Mouse (Mus musculus) kidney, embryonic 15.5 days (tissue): ENCODE results near the gene Cox6b1. TPM values are rescaled to one million over a fixed set of nuclear protein-coding genes. Genes with fewer than 3 reads are reported as not detected.
A peak's percentile ranks its signal among the peaks of the same experiment; 100 is the strongest.

Experiments
- ATAC-seq: fragments of 200-750 bp; cut with Nextera tagmentation; replicated peaks from 2 replicates; pipeline ENCODE4 v1.8.0; 2017; ENCODE audit warnings: moderate TSS enrichment; ENCODE audit not compliant: low FRiP score
- H3K27ac ChIP-seq: fragments of 300-500 bp; sonication (generic); 2 replicates; pipeline ENCODE4 v1.5.1; 2015; ENCODE audit warnings: mild to moderate bottlenecking, inconsistent platforms
- H3K27me3 ChIP-seq: fragments of 300-500 bp; sonication (generic); 2 replicates; pipeline ENCODE4 v1.6.1; 2015; ENCODE audit warnings: inconsistent platforms
- H3K36me3 ChIP-seq: fragments of 300-500 bp; sonication (generic); 2 replicates; pipeline ENCODE4 v1.6.1; 2015; ENCODE audit warnings: inconsistent platforms
- H3K4me1 ChIP-seq: fragments of 300-500 bp; sonication (generic); 2 replicates; pipeline ENCODE4 v1.6.1; 2015; ENCODE audit warnings: inconsistent platforms
- H3K4me2 ChIP-seq: fragments of 300-500 bp; sonication (generic); 2 replicates; pipeline ENCODE4 v1.6.1; 2015; ENCODE audit warnings: moderate library complexity, mild to moderate bottlenecking, inconsistent platforms
- H3K4me3 ChIP-seq: fragments of 300-500 bp; sonication (generic); replicated peaks from 2 replicates; pipeline ENCODE4 v1.5.1; 2015; ENCODE audit warnings: mild to moderate bottlenecking, inconsistent platforms
- H3K9ac ChIP-seq: fragments of 300-500 bp; sonication (generic); 2 replicates; pipeline ENCODE4 v1.6.1; 2015; ENCODE audit warnings: mild to moderate bottlenecking, inconsistent platforms
- H3K9me3 ChIP-seq: fragments of 300-500 bp; sonication (generic); replicated peaks from 2 replicates; pipeline ENCODE4 v1.6.1; 2016; ENCODE audit warnings: inconsistent platforms
- WGBS: fragments of 180-500 bp; shearing (Covaris S2); methylation state at CpG from one replicate; pipeline ENCODE4 v1.1.7; 2015; ENCODE audit warnings: mixed read lengths; 5-methylcytosine and 5-hydroxymethylcytosine counted together
- polyA plus RNA-seq: library from polyadenylated mRNA; unstranded; fragments of >200 nt; fragmentation: Nextera tagmentation; extraction: Ambion mirVana; gene quantifications from 2 replicates; pipeline ENCODE4 v1.2.1, GENCODE M21; 2015

Gene Cox6b1
- 1,049 and 1,131 TPM in 2 replicates for polyA plus RNA-seq

DNA sequence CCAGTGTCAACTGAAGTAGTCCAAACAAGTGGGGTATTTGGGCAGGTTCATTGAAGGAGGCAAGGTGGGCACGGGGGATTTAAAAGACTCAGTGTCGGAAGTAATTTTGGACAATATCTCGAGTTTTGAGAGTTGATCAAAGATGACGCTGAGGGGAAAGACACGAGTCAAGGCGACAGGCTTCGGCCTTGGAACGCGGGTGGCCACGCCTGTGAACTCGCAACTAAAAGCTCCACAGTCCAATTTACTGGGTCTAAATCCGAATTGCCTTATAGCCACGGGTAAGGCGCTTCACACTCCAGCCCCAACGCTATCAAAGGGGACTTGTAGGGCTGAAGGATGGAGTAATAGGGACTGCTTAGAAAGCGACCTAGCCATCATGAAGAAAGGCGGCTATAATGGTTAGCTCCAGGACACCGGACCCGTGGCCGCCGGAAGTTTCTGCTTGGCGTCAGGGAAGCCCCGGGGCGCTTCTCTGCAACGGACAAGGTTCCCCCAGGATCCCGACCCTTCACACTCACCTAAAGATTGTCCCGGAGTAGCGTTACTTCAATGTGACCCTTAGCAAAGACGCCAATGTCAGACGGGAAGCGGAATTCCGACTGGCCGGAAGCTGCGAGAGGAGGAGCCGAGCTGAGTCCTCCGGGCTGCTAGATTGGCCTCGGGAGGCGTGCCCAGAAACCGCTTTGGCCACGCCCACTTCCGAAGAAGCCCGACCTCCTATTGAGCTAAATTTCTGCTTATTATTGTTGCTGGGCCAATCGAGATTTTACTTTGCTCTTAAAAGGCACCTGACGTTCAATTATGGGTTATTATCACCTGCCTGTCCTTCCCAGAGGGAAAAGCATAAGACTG, at the start of gene Cox6b1:
Gene Cox6b1 (minus strand): TSS at position 622 of the 855 bp plus-strand sequence.
- Histone ChIP-seq H3K27me3 (peaks cover 21% of the 10 kb centered on the region), H3K4me1 (peaks cover 13% of the 10 kb centered on the region), H3K9me3 (no peaks in the 10 kb centered on the region), H3K36me3 (peaks cover 38% of the 10 kb centered on the region), H3K9ac (peak within 1 kb of the TSS; percentile 73), H3K27ac (peak within 1 kb of the TSS; percentile 49), H3K4me2 (peak within 1 kb of the TSS; percentile 83), H3K4me3 (peak within 1 kb of the TSS; percentile 86)
- peak; percentile 93 for ATAC-seq
- WGBS, result 1% methylated on average over 44 of the region's 44 CpGs

GRCm38 (mm10) chr7:30671480-30671879, 45.5 kb upstream of the Cox6b1 start, which contains the start of gene Pmis2:
TSS of gene Pmis2 (minus strand) at chr7:30671605.
- no peak within 1 kb of the TSS for H3K27ac ChIP-seq
- no peak within 1 kb of the TSS for H3K9ac ChIP-seq
- ATAC-seq, result no peak
- no peaks in the 10 kb centered on the region; the same call in 1 of the 2 replicates for H3K27me3 ChIP-seq
- H3K4me1 ChIP-seq, result no peaks in the 10 kb centered on the region
- H3K4me2 ChIP-seq, result no peak within 1 kb of the TSS
- 67% methylated on average over 9 of the region's 9 CpGs for WGBS
- H3K9me3 ChIP-seq, result no peaks in the 10 kb centered on the region
- no peaks in the 10 kb centered on the region for H3K36me3 ChIP-seq
- no peak within 1 kb of the TSS for H3K4me3 ChIP-seq

- H3K4me3 ChIP-seq, result no peak overlapping the region
- no peaks in the 10 kb centered on the region for H3K27me3 ChIP-seq
- peaks cover 10% of the 10 kb centered on the region for H3K4me1 ChIP-seq
- no peaks in the 10 kb centered on the region for H3K9me3 ChIP-seq
- no peak for ATAC-seq
- H3K9ac ChIP-seq, result no peak overlapping the region
- H3K36me3 ChIP-seq, result no peaks in the 10 kb centered on the region
- 42% methylated on average over 3 of the region's 3 CpGs for WGBS
- H3K27ac ChIP-seq, result no peak overlapping the region
- no peak overlapping the region for H3K4me2 ChIP-seq
These were observed 43.3 kb upstream of the Cox6b1 start for GRCm38 (mm10) chr7:30669229-30669628.

DNA sequence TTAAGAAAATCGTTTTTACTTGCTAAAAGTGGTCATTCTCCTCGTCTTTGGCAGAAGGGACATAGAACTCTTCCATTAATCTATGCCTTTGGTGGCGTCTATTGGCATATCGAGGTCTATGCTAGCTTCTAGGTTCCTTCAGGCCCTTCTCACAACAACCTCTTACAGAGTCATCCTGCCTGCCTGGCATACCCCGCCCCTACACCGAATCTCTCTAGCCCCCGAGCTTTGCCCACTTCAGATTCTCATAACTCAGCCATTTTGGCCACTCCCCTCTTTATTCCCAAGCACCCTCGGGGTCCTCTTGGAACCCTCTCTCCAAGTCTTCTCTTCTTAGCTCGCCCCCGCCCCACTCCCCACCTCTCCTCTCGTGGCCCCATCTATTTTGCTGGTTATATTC, 39.4 kb upstream of the Cox6b1 start:
- no peaks in the 10 kb centered on the region for H3K9me3 ChIP-seq
- H3K4me2 ChIP-seq, result peak overlapping the region; percentile 79
- H3K4me1 ChIP-seq, result peaks cover 14% of the 10 kb centered on the region
- WGBS, result 9% methylated on average over 11 of the region's 11 CpGs
- no peaks in the 10 kb centered on the region for H3K27me3 ChIP-seq
- H3K36me3 ChIP-seq, result peaks cover 29% of the 10 kb centered on the region
- H3K4me3 ChIP-seq, result peak overlapping the region; percentile 82
- ATAC-seq, result peak; percentile 43
- H3K27ac ChIP-seq, result 0 out of 2 replicates have a peak overlapping the region, but pooled peaks have one; percentile 48
- H3K9ac ChIP-seq, result peak overlapping the region; percentile 82

DNA sequence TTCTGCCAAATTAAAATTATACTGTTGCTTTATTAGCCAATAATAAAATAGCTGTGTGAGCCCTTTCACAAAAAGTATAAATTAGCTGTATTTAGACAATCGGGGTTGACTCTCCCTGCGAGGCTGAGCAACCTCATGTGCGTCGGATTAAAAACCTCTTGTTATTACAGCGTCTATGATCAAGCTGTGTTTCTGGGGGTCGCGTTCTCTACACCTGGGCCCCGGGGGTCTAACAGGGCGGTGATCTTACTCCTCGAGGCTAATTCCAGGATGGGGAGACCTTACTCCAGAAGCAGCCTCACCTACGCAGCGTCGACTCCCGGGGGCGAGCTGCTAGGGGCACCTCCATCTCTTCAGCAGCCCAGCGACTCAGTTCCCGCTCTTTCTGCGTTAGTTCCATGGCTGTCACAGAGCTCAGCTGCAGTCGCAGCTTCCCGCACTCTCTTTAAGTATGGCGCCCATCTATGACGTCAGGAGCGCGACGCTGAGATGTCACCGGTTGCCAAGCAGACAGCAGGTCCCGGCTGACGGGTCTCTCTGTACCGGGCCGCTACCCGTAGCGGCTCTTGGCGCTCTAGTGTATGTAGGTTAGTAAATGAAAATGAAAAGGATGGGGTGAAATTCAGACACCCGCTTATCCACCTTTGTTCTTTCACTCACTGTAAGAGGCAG, 38.7 kb upstream of the Cox6b1 start, which contains the start of gene Haus5:
Gene Haus5 (minus strand): TSS at position 466 of the 672 bp plus-strand sequence.
- Histone ChIP-seq H3K4me1 (peaks cover 14% of the 10 kb centered on the region), H3K27ac (peak within 1 kb of the TSS; percentile 48; the same call in 1 of the 2 replicates), H3K27me3 (no peaks in the 10 kb centered on the region), H3K4me3 (peak within 1 kb of the TSS; percentile 82), H3K4me2 (peak within 1 kb of the TSS; percentile 79), H3K9ac (peak within 1 kb of the TSS; percentile 82), H3K36me3 (peaks cover 35% of the 10 kb centered on the region), H3K9me3 (no peaks in the 10 kb centered on the region)
- WGBS, result under 1% methylated on average over 34 of the region's 34 CpGs
- ATAC-seq, result peak; percentile 93

- H3K36me3 ChIP-seq, result peaks cover 75% of the 10 kb centered on the region
- under 1% methylated on average over 59 of the region's 59 CpGs for WGBS
- peaks cover 17% of the 10 kb centered on the region for H3K4me1 ChIP-seq
- ATAC-seq, result peak; percentile 100
- H3K27me3 ChIP-seq, result no peaks in the 10 kb centered on the region
- peak within 1 kb of the TSS; percentile 94 for H3K4me3 ChIP-seq
- peak within 1 kb of the TSS; percentile 97 for H3K9ac ChIP-seq
- no peaks in the 10 kb centered on the region for H3K9me3 ChIP-seq
- peak within 1 kb of the TSS; percentile 90 for H3K4me2 ChIP-seq
- H3K27ac ChIP-seq, result peak within 1 kb of the TSS; percentile 76
These were observed 23.9 kb upstream of the Cox6b1 start, which contains the start of gene Rbm42 for GRCm38 (mm10) chr7:30649591-30650540. TSS of gene Rbm42 (minus strand) at chr7:30650317.

GRCm38 (mm10) chr7:30639083-30639482, 13.1 kb upstream of the Cox6b1 start:
- ATAC-seq, result 0 out of 2 replicates have a peak, but pooled peaks have one; percentile 20
- 11% methylated on average over 4 of the region's 4 CpGs for WGBS

DNA sequence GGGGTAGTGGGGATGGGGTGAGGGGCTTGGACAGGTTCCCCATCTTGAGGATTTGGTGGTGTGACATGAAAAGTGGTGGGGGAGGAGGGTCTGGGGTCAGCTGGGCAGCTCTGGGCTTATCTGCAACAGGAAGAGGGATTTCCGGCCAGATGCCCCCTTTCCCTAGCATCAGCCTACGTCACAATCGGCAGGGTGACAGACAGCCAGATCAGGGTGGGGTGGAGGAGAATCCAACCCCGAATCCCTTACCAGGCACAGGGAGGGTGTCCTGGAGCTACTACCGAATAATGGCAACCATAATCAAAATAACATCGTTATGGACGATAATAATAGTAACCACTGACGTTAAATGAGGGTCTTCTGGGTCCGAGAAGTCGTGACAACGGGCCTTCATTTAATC, 10.4 kb upstream of the Cox6b1 start:
- Histone ChIP-seq H3K4me3 (no peak overlapping the region), H3K9me3 (no peaks in the 10 kb centered on the region), H3K27ac (no peak overlapping the region), H3K9ac (no peak overlapping the region), H3K4me2 (no peak overlapping the region), H3K27me3 (peaks cover 53% of the 10 kb centered on the region), H3K4me1 (peaks cover 30% of the 10 kb centered on the region), H3K36me3 (peaks cover 14% of the 10 kb centered on the region)
- whole genome bisulfite sequencing, result 24% methylated on average over 11 of the region's 11 CpGs
- ATAC-seq, result no peak

More at GRCm38 (mm10) chr7:30639083-30639482, 13.1 kb upstream of the Cox6b1 start:
- peaks cover 22% of the 10 kb centered on the region for H3K4me1 ChIP-seq
- H3K27ac ChIP-seq, result no peak overlapping the region
- no peaks in the 10 kb centered on the region for H3K9me3 ChIP-seq
- no peak overlapping the region for H3K4me2 ChIP-seq
- no peak overlapping the region for H3K4me3 ChIP-seq
- peaks cover 27% of the 10 kb centered on the region for H3K27me3 ChIP-seq
- no peak overlapping the region for H3K9ac ChIP-seq
- peaks cover 41% of the 10 kb centered on the region for H3K36me3 ChIP-seq

DNA sequence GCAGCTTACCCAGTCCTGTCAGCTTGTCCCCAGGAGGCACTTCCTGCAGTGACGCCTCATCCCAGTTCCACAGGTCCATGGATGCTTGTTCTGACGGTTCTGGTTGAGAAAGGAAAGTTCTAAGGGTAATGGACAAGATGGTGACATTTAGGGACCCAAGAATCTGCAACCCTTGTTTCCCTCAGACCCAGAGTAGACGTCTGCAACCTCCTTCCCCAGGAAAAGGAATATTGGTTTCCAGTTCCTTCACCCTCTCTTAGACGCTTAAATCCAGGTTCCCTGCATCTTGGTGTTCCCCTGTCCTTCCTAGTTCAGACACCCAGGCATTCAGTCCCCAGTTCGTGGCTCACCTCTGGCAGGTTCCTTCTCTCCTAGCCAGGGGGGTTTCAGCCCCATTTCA, 9.8 kb upstream of the Cox6b1 start, which contains the start of gene Etv2:
Gene Etv2 (minus strand): TSS at position 101 of the 400 bp plus-strand sequence.
- peaks cover 8% of the 10 kb centered on the region for H3K36me3 ChIP-seq
- H3K9ac ChIP-seq, result no peak within 1 kb of the TSS
- H3K4me2 ChIP-seq, result peak within 1 kb of the TSS; percentile 56
- H3K27me3 ChIP-seq, result peaks cover 58% of the 10 kb centered on the region
- H3K4me3 ChIP-seq, result peak within 1 kb of the TSS; percentile 26
- WGBS, result 7% methylated on average over 5 of the region's 5 CpGs
- H3K27ac ChIP-seq, result no peak within 1 kb of the TSS
- ATAC-seq, result no peak
- peaks cover 30% of the 10 kb centered on the region for H3K4me1 ChIP-seq
- no peaks in the 10 kb centered on the region for H3K9me3 ChIP-seq

- peak overlapping the region; percentile 56 for H3K4me2 ChIP-seq
- no peaks in the 10 kb centered on the region for H3K9me3 ChIP-seq
- H3K36me3 ChIP-seq, result no peaks in the 10 kb centered on the region
- no peak overlapping the region for H3K9ac ChIP-seq
- peak; percentile 73 for ATAC-seq
- peak overlapping the region; percentile 26 for H3K4me3 ChIP-seq
- peaks cover 30% of the 10 kb centered on the region for H3K4me1 ChIP-seq
- under 1% methylated on average over 20 of the region's 20 CpGs for WGBS
- H3K27me3 ChIP-seq, result peaks cover 69% of the 10 kb centered on the region
- H3K27ac ChIP-seq, result no peak overlapping the region
These were observed 8.7 kb upstream of the Cox6b1 start for GRCm38 (mm10) chr7:30634621-30635020.
